Mouse (Mus musculus) midbrain, embryonic 13.5 days (tissue): ENCODE measurements around the gene Bsph2. TPM values are rescaled to one million over a fixed set of nuclear protein-coding genes. Genes with fewer than 3 reads are reported as not detected.

Experiments
- ATAC-seq: fragments of 200-750 bp; cut with Nextera tagmentation; 2 replicates; pipeline ENCODE4 v1.8.0; 2017; ENCODE audit warnings: mild to moderate bottlenecking, moderate TSS enrichment, moderate library complexity
- H3K27ac ChIP-seq: fragments of 300-500 bp; sonication (generic); 2 replicates; pipeline ENCODE4 v1.5.1; 2015; ENCODE audit warnings: inconsistent platforms, mild to moderate bottlenecking, moderate library complexity
- H3K27me3 ChIP-seq: fragments of 300-500 bp; sonication (generic); 2 replicates; pipeline ENCODE4 v1.6.1; 2015; ENCODE audit warnings: mild to moderate bottlenecking, inconsistent platforms
- H3K36me3 ChIP-seq: fragments of 300-500 bp; sonication (generic); 2 replicates; pipeline ENCODE4 v1.6.1; 2015; ENCODE audit warnings: mild to moderate bottlenecking, inconsistent platforms
- H3K4me1 ChIP-seq: fragments of 300-500 bp; sonication (generic); replicated peaks from 2 replicates; pipeline ENCODE4 v1.6.1; 2015; ENCODE audit warnings: inconsistent platforms
- H3K4me2 ChIP-seq: fragments of 300-500 bp; sonication (generic); replicated peaks from 2 replicates; pipeline ENCODE4 v1.6.1; 2015; ENCODE audit warnings: moderate library complexity, mild to moderate bottlenecking, inconsistent platforms
- H3K4me3 ChIP-seq: fragments of 300-500 bp; sonication (generic); replicated peaks from 2 replicates; pipeline ENCODE4 v1.5.1; 2015; ENCODE audit warnings: mild to moderate bottlenecking, inconsistent platforms
- H3K9ac ChIP-seq: fragments of 300-500 bp; sonication (generic); replicated peaks from 2 replicates; pipeline ENCODE4 v1.6.1; 2015; ENCODE audit warnings: mild to moderate bottlenecking, inconsistent platforms
- H3K9me3 ChIP-seq: fragments of 300-500 bp; sonication (generic); 2 replicates; pipeline ENCODE4 v1.6.1; 2016; ENCODE audit warnings: mild to moderate bottlenecking, inconsistent platforms
- WGBS: fragments of 180-500 bp; shearing (Covaris S2); methylation state at CpG from one replicate; pipeline ENCODE4 v1.1.7; 2015; 5-methylcytosine and 5-hydroxymethylcytosine counted together
- polyA plus RNA-seq: library from polyadenylated mRNA; unstranded; fragments of >200 nt; fragmentation: Nextera tagmentation; extraction: Ambion mirVana; gene quantifications from 2 replicates; pipeline ENCODE4 v1.2.1, GENCODE M21; 2015

The Bsph2 gene
- not detected in 2 replicates for polyA plus RNA-seq

- no peaks in the 10 kb centered on the region for H3K27me3 ChIP-seq
- no peak within 1 kb of the TSS for H3K4me2 ChIP-seq
- H3K4me3 ChIP-seq, result no peak within 1 kb of the TSS
- H3K27ac ChIP-seq, result no peak within 1 kb of the TSS
- no peak for ATAC-seq
- H3K4me1 ChIP-seq, result no peaks in the 10 kb centered on the region
- H3K36me3 ChIP-seq, result no peaks in the 10 kb centered on the region
- H3K9me3 ChIP-seq, result peaks cover 43% of the 10 kb centered on the region
- H3K9ac ChIP-seq, result no peak within 1 kb of the TSS
These were observed at the start of gene Bsph2 for GRCm38 (mm10) chr7:13570967-13571366. TSS of gene Bsph2 (minus strand) at chr7:13571067.

DNA sequence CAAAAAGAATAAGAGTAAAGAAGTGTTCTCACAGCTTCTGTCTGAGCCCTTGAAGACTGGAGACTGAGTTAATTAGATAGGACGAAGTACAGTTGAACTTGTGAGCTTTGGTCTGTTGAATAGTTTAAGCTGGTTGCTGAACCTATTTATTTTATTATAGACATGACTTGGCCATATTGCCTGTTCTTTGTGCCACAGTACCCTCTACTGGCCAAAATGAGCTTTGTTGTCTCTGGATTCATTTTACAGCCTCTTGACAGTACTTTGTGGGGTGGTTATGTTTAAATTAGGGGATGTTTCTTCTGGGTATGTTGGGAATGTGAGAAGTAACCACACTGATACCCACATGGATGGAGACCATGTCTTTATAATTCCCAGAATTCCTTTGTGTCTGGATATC lies 59.3 kb downstream of the Bsph2 start:
- Histone ChIP-seq H3K27me3 (no peaks in the 10 kb centered on the region), H3K4me2 (no peak overlapping the region), H3K4me3 (no peak overlapping the region), H3K9ac (no peak overlapping the region), H3K27ac (no peak overlapping the region), H3K4me1 (no peaks in the 10 kb centered on the region), H3K36me3 (no peaks in the 10 kb centered on the region), H3K9me3 (peaks cover 27% of the 10 kb centered on the region)
- 69% methylated on average over 1 of the region's 1 CpGs for WGBS
- ATAC-seq, result no peak

Other genes starting within 250 kb of the Bsph2 start
- 0.66 and 0.77 TPM in 2 replicates for gene Pla2g4c, start 246.4 kb downstream of the Bsph2 start, polyA plus RNA-seq
- gene Cabp5, start 172.9 kb downstream of the Bsph2 start, polyA plus RNA-seq, result 0.30 TPM in 1 of 2 replicates, not detected in the other
- not detected in 2 replicates for gene Bsph1, start 120.2 kb downstream of the Bsph2 start, polyA plus RNA-seq
- not detected in 2 replicates for gene Sult2a5, start 52.9 kb upstream of the Bsph2 start, polyA plus RNA-seq
- gene Sult2a2, start 162.4 kb upstream of the Bsph2 start, polyA plus RNA-seq, result not detected in 2 replicates